Mouse (Mus musculus) C2C12 (cell line): ENCODE measurements around the gene Gm29609. TPM values are rescaled to one million over a fixed set of nuclear protein-coding genes. Genes with fewer than 3 reads are reported as not detected.

Experiments used
- H3K27me3 ChIP-seq: one replicate; pipeline ENCODE4 v1.6.1; 2011; ENCODE audit not compliant: control insufficient read depth, insufficient read depth, insufficient read length
- H3K36me3 ChIP-seq: one replicate; pipeline ENCODE4 v1.6.1; 2011; ENCODE audit not compliant: control insufficient read depth, insufficient read depth
- H3K4me3 ChIP-seq: one replicate; pipeline ENCODE4 v1.5.1; 2011; ENCODE audit warnings: mild to moderate bottlenecking, control low read depth; ENCODE audit not compliant: poor library complexity, insufficient read depth, severe bottlenecking
- H3K79me2 ChIP-seq: one replicate; pipeline ENCODE4 v1.6.1; 2011; ENCODE audit not compliant: control insufficient read depth, insufficient read depth
- H3K79me3 ChIP-seq: one replicate; pipeline ENCODE4 v1.6.1; 2011; ENCODE audit warnings: low read depth, control low read depth
- H3ac ChIP-seq: one replicate; pipeline ENCODE3; 2011; ENCODE audit warnings: low read depth; ENCODE audit not compliant: control insufficient read depth, insufficient read length
- CEBPB ChIP-seq: IDR thresholded peaks from one replicate; pipeline ENCODE4 v1.6.1; 2011; ENCODE audit warnings: low read depth, mild to moderate bottlenecking, control low read depth, moderate library complexity
- CTCF ChIP-seq: IDR thresholded peaks from one replicate; pipeline ENCODE4 v1.5.1; 2011; ENCODE audit not compliant: control insufficient read depth, insufficient read depth, insufficient read length
- FOSL1 ChIP-seq: IDR thresholded peaks from one replicate; pipeline ENCODE4 v1.8.0; 2011; ENCODE audit warnings: mild to moderate bottlenecking, low read length; ENCODE audit not compliant: poor library complexity, insufficient read depth, severe bottlenecking
- MAX ChIP-seq: IDR thresholded peaks from one replicate; pipeline ENCODE4 v1.6.1; 2011; ENCODE audit warnings: mild to moderate bottlenecking, control low read depth
- MYOD1 ChIP-seq: IDR thresholded peaks from one replicate; pipeline ENCODE4 v1.6.1; 2011; ENCODE audit warnings: low read depth; ENCODE audit not compliant: control insufficient read depth, insufficient read length
- MYOG ChIP-seq: IDR thresholded peaks from one replicate; pipeline ENCODE4 v1.6.1; 2011; ENCODE audit not compliant: control insufficient read depth, insufficient read length; ENCODE audit errors: extremely low read depth
- USF1 ChIP-seq: IDR thresholded peaks from one replicate; pipeline ENCODE4 v1.6.1; 2011; ENCODE audit warnings: low read depth, mild to moderate bottlenecking, control low read depth, moderate library complexity
- polyA plus RNA-seq: library from polyadenylated mRNA; unstranded; fragments of >200 nt; fragmentation: generic; extraction: Trizol; gene quantifications from one replicate; pipeline ENCODE4 v1.2.1, GENCODE M21; 2012; ENCODE audit warnings: missing spikeins

Gene Gm29609
- polyA plus RNA-seq, 1 experiment = 2.9 TPM

DNA sequence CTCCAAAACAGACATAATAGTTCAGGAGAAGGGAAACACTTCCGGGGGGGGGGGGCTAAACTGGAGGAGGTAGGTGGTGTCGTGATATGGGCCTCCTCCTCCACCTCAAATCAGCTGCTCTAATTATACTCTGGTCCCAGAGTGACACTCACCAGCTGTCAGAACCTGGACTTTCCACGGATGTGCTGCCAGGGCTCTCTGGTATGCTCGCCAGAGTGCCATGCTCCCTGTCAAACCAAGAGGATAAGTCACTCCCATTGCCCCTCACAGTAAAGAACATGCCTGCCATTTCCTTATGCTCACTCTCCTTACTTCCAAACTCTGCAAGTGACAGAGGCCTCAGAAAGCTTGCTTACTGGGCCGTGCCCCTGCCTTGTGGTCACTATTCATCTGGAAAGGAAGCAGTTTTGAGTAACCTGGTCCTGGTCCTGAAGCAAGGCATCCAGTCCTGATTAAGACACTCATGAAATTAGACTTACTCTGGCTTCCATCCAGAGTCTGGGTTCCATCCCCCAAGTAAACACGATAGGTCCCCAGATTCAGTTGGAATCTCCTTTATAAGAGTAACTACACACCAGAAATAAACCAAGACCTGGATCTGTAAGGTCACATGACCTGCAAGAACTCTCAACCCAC, 26.1 kb downstream of the Gm29609 start:
- H3ac ChIP-seq = peak overlapping the region; percentile 10
- TF ChIP-seq CEBPB (no peak), USF1 (no peak)
- no peaks in the 10 kb centered on the region for H3K27me3 ChIP-seq
- H3K36me3 ChIP-seq = peaks cover 41% of the 10 kb centered on the region
- no peaks in the 10 kb centered on the region for H3K79me2 ChIP-seq
- peak overlapping the region; percentile 27 for H3K4me3 ChIP-seq
- H3K79me3 ChIP-seq = no peaks in the 10 kb centered on the region

DNA sequence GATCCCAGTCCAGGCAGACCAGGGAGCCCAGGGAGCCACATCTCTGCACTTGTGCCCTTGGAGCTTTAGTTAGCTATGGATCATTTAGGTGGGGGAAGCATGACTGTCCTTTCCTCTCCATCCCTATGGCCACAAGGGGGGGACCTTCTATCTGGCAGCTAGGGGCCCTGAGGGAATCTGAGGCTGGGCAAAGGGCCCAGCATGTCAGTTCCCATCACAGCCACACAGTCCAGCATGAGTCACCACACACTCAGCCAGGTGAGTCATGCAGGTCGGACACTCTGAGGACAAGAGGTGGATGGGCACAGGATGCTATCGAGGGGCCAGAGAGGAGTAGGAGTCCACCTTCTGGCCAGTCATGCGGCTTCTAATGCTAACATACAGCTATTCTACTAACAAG, 28.0 kb downstream of the Gm29609 start:
- no peak overlapping the region for H3K4me3 ChIP-seq
- no peak overlapping the region for H3ac ChIP-seq
- peaks cover 23% of the 10 kb centered on the region for H3K36me3 ChIP-seq
- H3K27me3 ChIP-seq = no peaks in the 10 kb centered on the region
- H3K79me3 ChIP-seq = no peaks in the 10 kb centered on the region
- TF ChIP-seq MYOD1 (no peak), MAX (no peak), MYOG (no peak), USF1 (no peak), CTCF (no peak), CEBPB (no peak), FOSL1 (peak; percentile 88)
- no peaks in the 10 kb centered on the region for H3K79me2 ChIP-seq

DNA sequence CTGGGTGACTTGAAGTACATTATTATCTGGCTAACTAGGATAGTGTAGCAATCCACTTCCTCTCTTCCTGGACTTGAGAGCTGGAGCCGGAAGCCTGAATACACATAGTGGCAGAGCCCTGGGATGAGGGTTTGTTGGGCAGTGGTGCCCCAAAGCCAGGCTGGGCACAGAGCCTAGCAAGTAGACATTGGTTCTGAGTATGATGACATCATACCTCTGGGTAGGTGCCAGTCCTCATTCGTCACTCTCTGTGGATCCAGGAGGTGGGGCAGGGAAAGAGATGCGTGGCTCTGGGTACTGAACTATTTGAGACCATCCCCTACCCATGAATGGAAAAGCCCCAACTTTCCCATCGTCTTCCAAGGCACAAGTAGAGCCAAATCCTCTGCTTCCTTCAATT, 29.9 kb downstream of the Gm29609 start:
- H3K79me2 ChIP-seq = no peaks in the 10 kb centered on the region
- TF ChIP-seq FOSL1 (no peak), MYOG (no peak), MAX (no peak)
- H3ac ChIP-seq = no peak overlapping the region
- H3K36me3 ChIP-seq = peaks cover 14% of the 10 kb centered on the region
- H3K4me3 ChIP-seq = no peak overlapping the region
- no peaks in the 10 kb centered on the region for H3K27me3 ChIP-seq
- H3K79me3 ChIP-seq = no peaks in the 10 kb centered on the region

DNA sequence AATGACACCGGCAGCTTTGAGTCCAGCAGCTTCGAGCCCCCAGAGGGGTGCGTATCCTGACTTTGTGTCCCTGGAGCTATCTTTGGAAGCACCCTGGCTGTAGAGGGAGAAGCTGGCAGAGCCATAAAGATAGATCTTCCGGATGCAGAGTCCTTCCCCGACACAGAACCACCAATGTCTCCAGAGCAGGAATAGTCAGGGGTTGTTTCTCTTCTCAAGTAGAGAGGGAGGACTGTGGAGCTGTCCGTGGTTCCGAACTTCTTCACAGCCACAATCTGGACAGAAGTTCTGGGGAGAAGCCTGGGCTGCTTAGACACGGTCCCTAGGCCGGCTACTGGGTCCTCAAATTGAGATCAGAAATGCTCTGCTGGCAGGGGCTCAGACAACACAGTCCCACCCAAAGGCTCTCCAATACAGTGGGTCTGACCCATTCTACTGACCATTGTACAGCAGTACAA, 40.7 kb downstream of the Gm29609 start:
- Histone ChIP-seq H3K79me3 (no peaks in the 10 kb centered on the region), H3ac (no peak overlapping the region), H3K4me3 (no peak overlapping the region), H3K79me2 (no peaks in the 10 kb centered on the region), H3K36me3 (no peaks in the 10 kb centered on the region), H3K27me3 (peaks cover 24% of the 10 kb centered on the region)
- TF ChIP-seq MAX (no peak), FOSL1 (no peak)

DNA sequence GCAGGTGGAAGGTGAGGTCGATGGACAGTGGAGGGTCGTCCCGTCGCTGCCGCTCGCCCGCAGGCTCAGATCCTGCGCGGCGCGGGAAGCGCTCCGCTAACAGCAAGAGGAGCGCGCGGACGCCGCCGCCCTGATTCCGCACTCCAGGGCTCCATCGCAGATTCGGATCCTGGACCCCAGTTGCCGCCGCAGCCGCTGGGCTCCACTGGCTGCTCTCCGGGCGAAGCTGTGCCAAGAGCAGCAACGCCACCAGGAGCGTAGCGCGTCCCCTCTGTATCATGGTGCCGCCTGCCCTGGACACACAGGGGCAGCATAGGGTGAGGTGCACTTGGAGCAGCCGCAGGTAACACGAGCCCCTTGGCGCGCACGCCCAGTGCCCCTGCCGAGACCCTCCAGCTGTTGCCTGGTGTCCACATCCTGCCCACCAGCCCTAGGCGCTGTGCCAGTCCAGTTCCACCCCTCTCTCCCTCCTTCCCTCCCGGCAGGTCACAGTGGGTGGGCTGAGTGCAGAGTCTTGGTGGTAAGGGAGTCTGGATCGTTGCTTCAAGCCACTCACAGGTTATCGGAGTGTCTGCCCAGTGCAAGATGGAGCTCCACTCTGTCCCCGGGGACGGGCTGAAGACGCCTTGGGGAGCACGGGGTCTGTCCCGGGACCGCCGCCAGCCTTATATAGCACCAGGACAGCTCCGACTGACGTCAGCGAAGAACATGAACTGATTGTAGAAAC, 41.3 kb downstream of the Gm29609 start, which contains the start of gene Ucn:
Gene Ucn (minus strand): TSS at position 589 of the 727 bp plus-strand sequence.
- Histone ChIP-seq H3K4me3 (no peak within 1 kb of the TSS), H3K27me3 (peaks cover 24% of the 10 kb centered on the region)
- no peak for TF ChIP-seq MYOD1
- no peak for TF ChIP-seq USF1
- no peak for TF ChIP-seq CEBPB
- no peak for TF ChIP-seq CTCF
- no peak for TF ChIP-seq FOSL1
- TF ChIP-seq MYOG = no peak
- no peak for TF ChIP-seq MAX

DNA sequence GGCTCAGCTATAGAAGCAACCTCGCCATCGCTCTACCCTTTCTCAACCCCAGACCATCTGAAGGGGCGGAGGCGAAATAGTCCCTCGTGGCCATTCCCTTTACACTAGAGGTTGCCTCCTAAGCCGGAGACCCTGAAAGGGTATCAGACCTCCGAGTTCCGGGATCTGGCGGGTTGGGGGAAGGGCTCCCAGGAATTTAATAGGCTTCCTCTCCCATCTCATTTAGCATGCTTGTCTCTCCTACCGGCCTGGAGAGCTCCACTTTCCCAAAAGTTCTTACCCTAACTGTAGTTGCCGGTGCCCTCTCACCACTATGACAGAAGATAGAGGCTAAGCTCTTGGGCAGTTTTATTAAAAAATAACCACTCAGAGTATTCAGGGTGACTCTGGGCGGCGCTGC, 42.1 kb downstream of the Gm29609 start:
- peaks cover 24% of the 10 kb centered on the region for H3K27me3 ChIP-seq

More for the DNA sequence above, 41.3 kb downstream of the Gm29609 start, which contains the start of gene Ucn:
- Histone ChIP-seq H3K36me3 (no peaks in the 10 kb centered on the region), H3K79me2 (no peaks in the 10 kb centered on the region), H3K79me3 (no peaks in the 10 kb centered on the region), H3ac (no peak within 1 kb of the TSS)

More for the DNA sequence above, 42.1 kb downstream of the Gm29609 start:
- no peak overlapping the region for H3K4me3 ChIP-seq
- TF ChIP-seq MYOD1 (no peak), CEBPB (no peak), MYOG (no peak), CTCF (no peak)
- no peaks in the 10 kb centered on the region for H3K79me3 ChIP-seq
- no peak overlapping the region for H3ac ChIP-seq
- H3K36me3 ChIP-seq = no peaks in the 10 kb centered on the region
- H3K79me2 ChIP-seq = no peaks in the 10 kb centered on the region
